Mouse (Mus musculus): ENCODE data around the gene Ttc7b. TPM values are rescaled to one million over a fixed set of nuclear protein-coding genes. Genes with fewer than 3 reads are reported as not detected.

Ttc7b gene
- polyA plus RNA-seq, 1 experiment: 52.4 TPM

DNA sequence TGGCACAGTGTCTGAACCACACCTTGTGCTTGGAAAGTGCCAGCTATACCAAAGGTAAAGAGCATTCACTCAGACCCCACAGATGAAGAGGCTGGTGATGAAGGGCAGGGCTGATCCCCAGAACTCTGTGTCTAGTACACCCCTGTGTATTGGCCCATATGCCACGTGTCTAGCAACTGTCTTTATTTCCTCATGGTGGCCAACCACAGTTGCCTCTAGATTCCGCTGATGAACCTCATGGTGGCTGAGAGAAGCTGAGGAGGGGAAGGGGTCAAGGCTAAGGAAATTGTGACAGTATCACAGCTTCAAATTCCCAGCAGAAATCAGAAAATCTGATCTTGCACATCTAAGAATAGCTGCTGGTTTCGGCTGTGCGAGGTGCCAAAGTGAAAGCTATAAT, 191.6 kb downstream of the Ttc7b start:
- Histone ChIP-seq H3K4me3 (replicated peaks; ENCODE audit: extremely low read depth, low read depth, low read length) (no peak overlapping the region), H3K4me1 (ENCODE audit: control insufficient read depth, insufficient read depth, low read length) (peaks cover 7% of the 10 kb centered on the region)
- WGBS: 83% methylated on average over 4 of the region's 4 CpGs
- TF ChIP-seq CTCF (IDR thresholded peaks at IDR 0.05; ENCODE audit: insufficient read depth, low read length) (no peak), POLR2A (IDR thresholded peaks at IDR 0.05; ENCODE audit: borderline replicate concordance, extremely low read depth, low read depth, low read length) (no peak)
- no peak for DNase-seq

DNA sequence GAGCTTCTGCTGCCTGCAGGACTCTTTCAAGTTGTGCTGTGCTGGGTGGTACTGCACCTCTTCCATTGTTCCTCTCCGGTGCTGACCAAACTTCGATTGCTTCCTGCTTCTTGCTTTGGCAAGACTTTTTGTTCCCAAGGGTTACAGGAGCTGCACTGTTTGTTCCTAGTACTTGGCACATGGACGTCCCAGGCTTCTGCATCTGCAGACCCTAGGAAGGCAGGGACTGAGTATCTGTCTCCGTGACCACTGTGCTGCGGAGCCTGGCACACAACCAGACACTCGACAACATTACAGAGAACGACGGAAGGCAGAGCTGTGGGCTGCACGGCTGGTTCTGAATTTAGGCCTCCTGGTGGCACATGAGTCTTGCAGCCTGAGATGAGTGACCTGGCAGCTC, 192.1 kb downstream of the Ttc7b start:
- no peak for DNase-seq
- Histone ChIP-seq H3K4me3 (replicated peaks; ENCODE audit: extremely low read depth, low read depth, low read length) (no peak overlapping the region), H3K4me1 (ENCODE audit: control insufficient read depth, insufficient read depth, low read length) (peaks cover 7% of the 10 kb centered on the region)
- TF ChIP-seq CTCF (IDR thresholded peaks at IDR 0.05; ENCODE audit: insufficient read depth, low read length) (no peak), POLR2A (IDR thresholded peaks at IDR 0.05; ENCODE audit: borderline replicate concordance, extremely low read depth, low read depth, low read length) (no peak)
- WGBS: 49% methylated on average over 9 of the region's 9 CpGs

DNA sequence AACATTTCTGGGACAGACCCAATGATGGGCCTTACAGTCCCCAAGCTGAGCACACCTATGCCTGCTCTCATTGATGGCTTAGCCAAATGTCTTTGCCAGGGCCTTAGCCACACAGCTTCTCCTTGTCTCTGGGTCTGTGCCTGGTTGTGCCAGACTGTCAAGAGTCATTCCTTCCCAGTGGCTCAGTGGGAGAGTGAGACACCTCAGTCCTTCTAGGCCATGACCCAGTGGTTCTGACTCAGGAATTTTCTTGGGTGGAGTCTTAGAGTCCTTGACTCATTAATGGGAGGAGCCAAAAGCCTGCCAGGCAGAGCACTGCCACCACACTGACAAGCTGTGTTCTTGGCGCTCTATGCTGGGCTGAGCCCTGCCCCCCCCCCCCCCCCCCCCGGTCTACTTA, 193.9 kb downstream of the Ttc7b start:
- no peak overlapping the region for H3K4me3 ChIP-seq (replicated peaks; ENCODE audit: extremely low read depth, low read depth, low read length)
- 71% methylated on average over 1 of the region's 2 CpGs for WGBS
- DNase-seq: no peak
- peaks cover 7% of the 10 kb centered on the region for H3K4me1 ChIP-seq (ENCODE audit: control insufficient read depth, insufficient read depth, low read length)
- TF ChIP-seq POLR2A (IDR thresholded peaks at IDR 0.05; ENCODE audit: borderline replicate concordance, extremely low read depth, low read depth, low read length) (no peak), CTCF (IDR thresholded peaks at IDR 0.05; ENCODE audit: insufficient read depth, low read length) (no peak)

DNA sequence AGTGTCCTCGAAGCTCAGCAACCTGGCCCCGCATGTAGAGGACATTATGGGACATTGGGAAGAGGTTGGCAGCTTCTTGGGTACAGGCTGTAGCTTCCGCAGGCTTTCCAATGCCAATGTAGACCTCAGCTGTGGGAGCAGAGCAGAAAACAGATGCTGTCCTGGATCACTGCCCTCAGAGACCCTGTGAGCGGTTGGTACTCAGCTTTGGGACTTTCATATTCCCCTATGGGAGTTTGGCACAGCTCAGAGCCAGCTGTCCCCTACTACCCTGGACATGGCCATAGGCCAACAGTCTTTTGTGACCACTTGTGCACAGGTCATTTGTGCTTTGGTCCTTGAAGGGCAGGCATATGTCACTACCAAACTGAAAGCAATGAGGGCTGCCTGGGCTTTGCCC, 195.0 kb downstream of the Ttc7b start:
- no peak for TF ChIP-seq CTCF (IDR thresholded peaks at IDR 0.05; ENCODE audit: insufficient read depth, low read length)
- no peak for TF ChIP-seq POLR2A (IDR thresholded peaks at IDR 0.05; ENCODE audit: borderline replicate concordance, extremely low read depth, low read depth, low read length)
- Histone ChIP-seq H3K4me3 (replicated peaks; ENCODE audit: extremely low read depth, low read depth, low read length) (no peak overlapping the region), H3K4me1 (ENCODE audit: control insufficient read depth, insufficient read depth, low read length) (peaks cover 7% of the 10 kb centered on the region)
- DNase-seq: no peak
- 92% methylated on average over 4 of the region's 4 CpGs for WGBS

DNA sequence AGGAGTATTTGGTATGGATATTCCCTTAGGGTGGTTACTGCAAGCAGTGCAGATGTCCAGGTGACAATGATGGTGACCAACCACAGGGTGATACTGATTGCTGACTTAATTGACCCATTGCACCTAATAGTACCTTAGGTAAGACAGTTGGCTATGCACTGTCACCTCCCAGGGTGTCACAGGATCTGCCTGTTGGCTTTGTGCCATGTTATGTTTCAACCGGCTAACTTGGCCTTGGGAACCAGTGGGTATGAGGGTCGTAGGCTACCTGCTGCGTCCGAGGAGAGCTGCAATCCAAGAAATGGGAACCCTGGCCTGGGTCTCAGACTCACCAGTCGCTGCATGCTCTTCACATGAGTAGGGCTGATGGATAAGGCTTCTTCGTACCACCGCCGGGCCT, 195.4 kb downstream of the Ttc7b start:
- Histone ChIP-seq H3K4me3 (replicated peaks; ENCODE audit: extremely low read depth, low read depth, low read length) (no peak overlapping the region), H3K4me1 (ENCODE audit: control insufficient read depth, insufficient read depth, low read length) (peaks cover 7% of the 10 kb centered on the region)
- WGBS: 83% methylated on average over 8 of the region's 8 CpGs
- DNase-seq: no peak
- TF ChIP-seq POLR2A (IDR thresholded peaks at IDR 0.05; ENCODE audit: borderline replicate concordance, extremely low read depth, low read depth, low read length) (no peak), CTCF (IDR thresholded peaks at IDR 0.05; ENCODE audit: insufficient read depth, low read length) (no peak)

DNA sequence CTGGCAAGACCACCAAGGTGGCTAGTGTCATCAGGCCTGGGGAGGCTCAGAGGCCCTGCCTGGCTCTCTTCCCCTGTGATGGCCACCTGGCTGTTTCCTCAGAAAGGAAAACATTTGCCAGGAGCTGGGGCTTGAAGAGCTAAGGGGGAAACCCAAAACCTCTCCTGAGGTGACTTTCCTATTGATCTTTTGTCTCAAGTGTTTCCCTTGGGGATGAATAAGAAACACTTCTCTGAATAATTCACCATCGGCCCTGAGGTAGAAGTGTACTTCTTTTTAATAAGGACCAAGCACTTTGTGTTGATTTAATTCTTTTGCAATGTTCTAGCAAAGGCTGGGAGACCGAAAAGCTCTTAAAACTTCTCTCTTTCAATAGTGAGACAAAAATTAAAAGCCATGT, 197.0 kb downstream of the Ttc7b start:
- DNase-seq: peak; percentile 23
- Histone ChIP-seq H3K4me3 (replicated peaks; ENCODE audit: extremely low read depth, low read depth, low read length) (no peak overlapping the region), H3K4me1 (ENCODE audit: control insufficient read depth, insufficient read depth, low read length) (peaks cover 4% of the 10 kb centered on the region; the same call in 1 of the 2 replicates)
- TF ChIP-seq POLR2A (IDR thresholded peaks at IDR 0.05; ENCODE audit: borderline replicate concordance, extremely low read depth, low read depth, low read length) (no peak), CTCF (IDR thresholded peaks at IDR 0.05; ENCODE audit: insufficient read depth, low read length) (no peak)
- WGBS: 67% methylated on average over 2 of the region's 2 CpGs

DNA sequence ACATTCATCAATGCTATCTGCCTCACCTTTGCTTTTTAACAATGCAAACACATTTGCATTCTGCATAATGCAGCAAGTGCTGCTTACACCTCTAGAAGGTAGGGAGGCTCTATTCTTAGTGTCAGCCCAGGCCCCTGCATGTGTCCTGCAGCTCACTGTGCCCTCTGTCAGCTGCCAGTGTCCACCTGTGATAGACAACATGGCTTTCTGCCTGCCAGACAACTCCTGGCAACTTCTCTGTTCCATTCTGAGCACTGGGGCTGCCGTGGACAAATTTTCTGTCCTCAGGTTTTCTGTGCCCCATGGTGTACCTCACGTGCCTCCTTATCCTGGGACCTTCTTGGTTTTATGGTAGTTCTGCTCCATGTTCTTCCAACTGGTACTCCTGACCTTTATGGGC, 198.4 kb downstream of the Ttc7b start:
- 97% methylated on average over 2 of the region's 2 CpGs for WGBS
- no peak overlapping the region for H3K4me3 ChIP-seq (replicated peaks; ENCODE audit: extremely low read depth, low read depth, low read length)
- no peaks in the 10 kb centered on the region; the same call in 1 of the 2 replicates for H3K4me1 ChIP-seq (ENCODE audit: control insufficient read depth, insufficient read depth, low read length)
- no peak for DNase-seq
- TF ChIP-seq POLR2A (IDR thresholded peaks at IDR 0.05; ENCODE audit: borderline replicate concordance, extremely low read depth, low read depth, low read length) (no peak), CTCF (IDR thresholded peaks at IDR 0.05; ENCODE audit: insufficient read depth, low read length) (no peak)

DNA sequence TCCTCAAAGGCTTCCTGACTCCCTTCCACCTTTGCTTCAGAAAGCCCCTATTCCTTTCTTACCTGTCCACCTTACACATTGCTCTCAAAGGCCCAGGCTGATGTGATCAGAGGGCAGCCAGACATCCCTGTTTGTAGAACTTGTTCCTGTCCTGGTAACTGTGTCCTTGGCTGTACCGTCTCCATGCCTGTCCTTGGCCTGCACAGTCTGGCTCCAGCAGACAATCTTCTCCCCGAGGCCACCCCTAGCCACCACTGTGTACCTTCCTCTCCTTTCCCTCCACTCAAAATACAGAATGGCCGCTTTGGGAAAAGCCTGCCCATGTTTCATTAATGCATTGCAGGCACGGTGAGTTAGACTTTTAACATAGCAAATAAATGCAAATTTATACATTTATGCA, 199.1 kb downstream of the Ttc7b start:
- WGBS: 84% methylated on average over 4 of the region's 4 CpGs
- DNase-seq: no peak
- H3K4me1 ChIP-seq (ENCODE audit: control insufficient read depth, insufficient read depth, low read length): no peaks in the 10 kb centered on the region; the same call in 1 of the 2 replicates
- TF ChIP-seq CTCF (IDR thresholded peaks at IDR 0.05; ENCODE audit: insufficient read depth, low read length) (no peak), POLR2A (IDR thresholded peaks at IDR 0.05; ENCODE audit: borderline replicate concordance, extremely low read depth, low read depth, low read length) (no peak)
- no peak overlapping the region for H3K4me3 ChIP-seq (replicated peaks; ENCODE audit: extremely low read depth, low read depth, low read length)

DNA sequence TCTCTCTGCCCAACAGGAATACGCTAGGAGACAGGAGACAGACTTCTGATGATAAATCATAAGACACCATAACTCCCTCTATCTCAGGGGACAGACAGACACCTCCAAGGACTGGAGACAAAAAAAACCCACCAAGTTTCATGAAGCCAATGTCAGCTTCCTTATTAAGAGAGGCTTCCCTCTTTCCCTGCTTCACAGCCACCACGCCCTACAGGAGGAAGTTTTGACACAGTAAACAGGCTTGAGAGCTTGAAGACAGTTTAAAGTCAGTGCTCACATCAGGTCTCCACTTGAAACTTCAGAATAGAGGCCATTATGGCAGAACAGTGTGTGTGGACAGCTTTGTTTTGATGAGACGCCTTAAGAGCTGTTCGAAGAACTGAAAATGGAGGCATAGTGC, 200.9 kb downstream of the Ttc7b start:
- TF ChIP-seq CTCF (IDR thresholded peaks at IDR 0.05; ENCODE audit: insufficient read depth, low read length) (no peak), POLR2A (IDR thresholded peaks at IDR 0.05; ENCODE audit: borderline replicate concordance, extremely low read depth, low read depth, low read length) (no peak)
- 80% methylated on average over 4 of the region's 4 CpGs for WGBS
- H3K4me1 ChIP-seq (ENCODE audit: control insufficient read depth, insufficient read depth, low read length): no peaks in the 10 kb centered on the region
- DNase-seq: no peak
- no peak overlapping the region for H3K4me3 ChIP-seq (replicated peaks; ENCODE audit: extremely low read depth, low read depth, low read length)

DNA sequence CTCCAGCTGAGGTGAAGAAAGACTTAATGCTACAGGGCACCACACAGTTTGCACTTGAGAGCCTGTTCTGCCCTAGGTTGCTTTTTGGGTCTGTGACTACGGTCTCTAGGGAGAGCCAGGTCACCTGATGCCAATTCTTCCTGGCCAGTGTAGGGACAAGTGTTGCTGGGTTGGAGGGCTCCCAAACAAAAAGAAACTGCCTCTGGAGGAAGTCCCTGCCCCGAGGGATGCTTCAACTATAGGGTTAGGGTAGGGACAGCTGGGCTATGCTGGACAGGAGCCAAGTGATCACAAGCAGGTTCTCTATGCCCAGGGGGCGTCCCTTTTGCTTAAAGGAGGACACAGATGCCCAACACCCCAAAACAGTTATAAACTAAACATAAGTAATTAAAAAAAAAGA, 202.7 kb downstream of the Ttc7b start:
- 67% methylated on average over 3 of the region's 3 CpGs for WGBS
- no peak for TF ChIP-seq POLR2A (IDR thresholded peaks at IDR 0.05; ENCODE audit: borderline replicate concordance, extremely low read depth, low read depth, low read length)
- no peak for TF ChIP-seq CTCF (IDR thresholded peaks at IDR 0.05; ENCODE audit: insufficient read depth, low read length)
- DNase-seq: no peak
- Histone ChIP-seq H3K4me1 (ENCODE audit: control insufficient read depth, insufficient read depth, low read length) (no peaks in the 10 kb centered on the region), H3K4me3 (replicated peaks; ENCODE audit: extremely low read depth, low read depth, low read length) (no peak overlapping the region)
